Mouse (Mus musculus) spleen, adult 2 months (tissue): Measurements from ENCODE around the gene Clybl. TPM values are rescaled to one million over a fixed set of nuclear protein-coding genes. Genes with fewer than 3 reads are reported as not detected.

Experiments
- DNase-seq, 2 experiments: peaks; one replicate each; pipeline versions ENCODE4 v3.0.0 to v3.0.0-alpha.2; 2012 to 2021; ENCODE audit warnings: low spot score in 2 of 2, low read depth in 1 of 2
- H3K27ac ChIP-seq: fragments of 200-500 bp; 2 replicates; pipeline ENCODE4 v1.5.1; 2012; ENCODE audit warnings: low read length, inconsistent platforms; ENCODE audit not compliant: insufficient read depth
- H3K27me3 ChIP-seq: fragments of 200-500 bp; 2 replicates; pipeline ENCODE4 v1.6.1; 2012; ENCODE audit warnings: mild to moderate bottlenecking, moderate library complexity, low read length, inconsistent platforms; ENCODE audit not compliant: control insufficient read depth, insufficient read depth
- H3K36me3 ChIP-seq: fragments of 200-500 bp; 2 replicates; pipeline ENCODE4 v1.6.1; 2012; ENCODE audit warnings: mild to moderate bottlenecking, low read length, inconsistent platforms; ENCODE audit not compliant: control insufficient read depth, insufficient read depth
- H3K4me1 ChIP-seq: fragments of 200-500 bp; 2 replicates; pipeline ENCODE4 v1.6.1; 2011; ENCODE audit warnings: inconsistent platforms; ENCODE audit not compliant: control insufficient read depth, insufficient read depth, insufficient read length
- H3K4me3 ChIP-seq: fragments of 200-500 bp; 2 replicates; pipeline ENCODE4 v1.5.1; 2011; ENCODE audit warnings: mild to moderate bottlenecking, inconsistent platforms; ENCODE audit not compliant: insufficient read depth, insufficient read length; ENCODE audit errors: extremely low read depth
- CTCF ChIP-seq: fragments of 200-500 bp; IDR thresholded peaks from 2 replicates; pipeline ENCODE4 v1.5.1; 2011; ENCODE audit warnings: mild to moderate bottlenecking, inconsistent platforms; ENCODE audit not compliant: insufficient read depth, insufficient read length, insufficient replicate concordance; ENCODE audit errors: extremely low read depth
- POLR2A ChIP-seq: fragments of 200-500 bp; IDR thresholded peaks from 2 replicates; pipeline ENCODE4 v1.6.1; 2011; ENCODE audit warnings: low read depth, low read length, inconsistent platforms
- WGBS: fragments of 180-500 bp; shearing (Covaris S2); methylation state at CpG from one replicate; pipeline ENCODE4 v1.1.7; 2018; 5-methylcytosine and 5-hydroxymethylcytosine counted together
- polyA plus RNA-seq: library from polyadenylated mRNA; depleted of rRNA; stranded (reverse); fragments of >200 nt; gene quantifications from 2 replicates; pipeline ENCODE4 v1.2.3, GENCODE M21; 2012

Gene Clybl
- polyA plus RNA-seq, 1 experiment: 2.1 TPM

DNA sequence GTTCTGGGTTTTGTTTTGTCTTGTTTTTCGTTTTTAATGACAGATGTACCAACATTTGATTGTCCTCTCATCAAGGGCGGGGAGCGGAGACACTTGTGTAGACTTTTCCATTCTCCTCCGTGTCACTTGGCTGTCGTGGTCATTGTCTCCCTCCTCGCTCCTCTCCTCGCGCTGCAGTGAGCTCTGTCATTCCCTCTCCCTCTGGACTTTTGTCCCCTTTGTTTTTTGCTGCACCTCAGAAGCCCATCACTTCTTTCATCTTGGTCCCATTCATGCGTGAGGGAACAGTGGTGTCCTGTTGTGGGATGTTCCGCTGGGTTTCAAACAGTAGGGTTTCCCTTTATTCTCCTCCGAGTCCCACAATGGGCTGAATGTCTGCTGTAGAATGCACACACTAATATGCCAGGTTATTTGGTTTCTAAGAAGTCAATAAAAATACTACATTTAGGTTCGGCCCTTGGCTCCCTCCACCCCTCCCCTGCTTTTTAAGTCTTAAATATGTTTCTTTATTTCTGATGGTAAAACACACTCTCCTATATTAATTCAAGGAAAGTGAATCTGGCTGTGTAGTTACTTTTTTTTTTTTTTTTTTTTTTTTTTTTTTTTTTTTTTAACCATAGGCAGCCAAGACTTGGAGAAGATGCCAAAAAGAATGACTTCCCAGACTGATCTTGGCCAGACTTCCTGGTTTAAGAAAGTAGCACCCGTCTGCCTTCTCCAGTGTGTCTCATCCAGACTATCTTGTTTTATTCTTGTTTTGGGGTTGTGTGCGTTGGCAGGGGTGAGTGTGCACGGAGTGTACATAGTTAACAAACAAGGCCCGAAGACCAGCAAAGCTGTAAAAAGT is 98.2 kb downstream of the Clybl start:
- Histone ChIP-seq H3K27ac (no peak overlapping the region), H3K36me3 (no peaks in the 10 kb centered on the region), H3K27me3 (no peaks in the 10 kb centered on the region), H3K4me3 (no peak overlapping the region), H3K4me1 (no peaks in the 10 kb centered on the region)
- DNase-seq: no peak
- TF ChIP-seq POLR2A (no peak), CTCF (no peak)
- WGBS: 91% methylated on average over 16 of the region's 16 CpGs

DNA sequence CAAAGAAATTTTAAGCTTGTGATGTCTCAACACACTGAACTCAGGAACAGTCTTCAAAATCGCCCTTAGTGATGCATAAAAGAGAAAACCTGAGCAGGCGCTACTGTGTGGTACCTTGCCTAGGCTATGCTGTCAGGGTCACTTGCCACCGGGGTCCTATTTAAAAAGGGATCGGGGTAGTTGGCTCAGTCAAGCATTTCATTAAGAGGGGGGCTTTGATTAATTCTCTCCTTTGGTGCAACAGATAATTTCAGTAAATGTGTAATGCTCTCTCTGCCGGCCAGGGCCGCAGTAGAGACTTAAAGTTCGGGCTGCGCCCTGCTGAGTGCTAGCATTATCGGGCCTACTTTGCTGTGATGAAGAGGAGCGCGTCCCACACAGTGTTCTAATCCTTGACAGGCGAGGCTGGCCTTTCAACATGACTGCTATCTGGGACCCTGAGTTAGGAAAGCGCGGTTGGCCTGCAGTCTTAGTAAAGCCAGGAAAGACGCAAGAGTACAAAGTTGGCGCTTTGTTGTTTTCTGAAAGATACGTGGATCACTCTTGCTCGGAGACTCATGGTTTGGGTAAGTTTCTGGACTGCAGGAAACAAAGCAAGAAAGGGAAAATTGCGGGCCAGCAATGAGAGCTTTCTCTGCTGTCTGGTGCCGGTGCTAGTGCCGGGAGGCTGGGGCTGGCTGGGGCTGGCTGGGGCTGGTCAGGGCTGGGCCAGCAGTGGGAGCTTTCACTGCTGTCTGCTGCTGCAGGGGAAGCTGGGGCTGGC is 99.0 kb downstream of the Clybl start:
- Histone ChIP-seq H3K4me1 (no peaks in the 10 kb centered on the region), H3K27me3 (no peaks in the 10 kb centered on the region), H3K36me3 (no peaks in the 10 kb centered on the region), H3K27ac (no peak overlapping the region), H3K4me3 (no peak overlapping the region)
- no peak for DNase-seq
- 88% methylated on average over 21 of the region's 21 CpGs for WGBS
- TF ChIP-seq CTCF (no peak), POLR2A (no peak)

DNA sequence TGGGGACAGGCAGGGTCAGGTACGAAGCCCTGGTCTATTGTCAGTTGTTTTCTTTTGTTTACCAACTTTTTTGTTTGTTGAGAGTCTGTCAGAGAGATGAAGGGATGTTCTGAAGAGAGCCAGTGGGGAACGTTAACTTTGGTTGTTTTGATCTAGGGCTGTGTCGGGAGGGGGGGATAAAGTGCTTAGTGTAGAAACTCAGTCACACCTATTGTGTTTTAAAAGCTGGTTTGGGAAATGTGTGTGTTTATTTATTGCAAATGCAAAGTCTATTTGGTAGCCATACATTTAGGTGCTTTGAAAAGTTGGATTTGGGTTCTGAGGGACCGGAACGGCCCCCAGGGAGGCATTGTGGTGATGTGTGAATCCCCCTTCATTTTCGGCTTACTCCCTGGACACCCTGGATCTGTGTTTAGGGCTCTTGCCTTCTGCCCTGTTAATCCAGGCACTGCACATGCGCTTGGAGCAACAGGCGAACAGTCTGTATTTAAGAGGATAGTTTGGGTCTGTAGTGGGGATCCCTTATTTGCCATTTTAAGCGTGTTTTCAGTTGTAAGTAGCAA is 99.6 kb downstream of the Clybl start:
- DNase-seq: no peak

DNA sequence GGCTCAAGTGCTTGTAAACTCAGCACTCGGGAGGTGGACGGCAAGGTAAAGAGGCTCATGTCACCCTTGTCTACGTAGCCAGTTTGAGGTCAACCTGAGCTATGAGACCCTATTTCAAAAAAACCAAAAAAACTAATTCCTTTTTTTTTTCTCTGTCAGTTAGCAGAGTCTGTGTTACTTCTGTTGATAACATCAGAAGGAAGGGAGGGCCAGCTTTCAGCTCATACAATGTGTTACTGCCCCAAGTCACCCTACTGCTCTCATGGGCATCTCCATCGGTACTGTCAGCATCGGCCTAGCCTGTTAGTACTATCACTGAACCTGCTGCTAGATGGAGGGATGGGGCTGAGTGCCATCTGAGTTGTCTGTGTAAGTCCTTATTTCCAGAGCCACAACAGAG is 102.5 kb downstream of the Clybl start:
- H3K36me3 ChIP-seq: no peaks in the 10 kb centered on the region
- no peaks in the 10 kb centered on the region for H3K4me1 ChIP-seq
- H3K27ac ChIP-seq: no peak overlapping the region
- H3K27me3 ChIP-seq: no peaks in the 10 kb centered on the region
- no peak for DNase-seq
- no peak overlapping the region for H3K4me3 ChIP-seq
- TF ChIP-seq POLR2A (no peak), CTCF (no peak)
- 94% methylated on average over 5 of the region's 5 CpGs for WGBS

More for the DNA sequence above, 99.6 kb downstream of the Clybl start:
- Histone ChIP-seq H3K36me3 (no peaks in the 10 kb centered on the region), H3K27ac (no peak overlapping the region), H3K27me3 (no peaks in the 10 kb centered on the region), H3K4me1 (no peaks in the 10 kb centered on the region), H3K4me3 (no peak overlapping the region)
- WGBS: 88% methylated on average over 9 of the region's 9 CpGs
- TF ChIP-seq POLR2A (no peak), CTCF (no peak)

DNA sequence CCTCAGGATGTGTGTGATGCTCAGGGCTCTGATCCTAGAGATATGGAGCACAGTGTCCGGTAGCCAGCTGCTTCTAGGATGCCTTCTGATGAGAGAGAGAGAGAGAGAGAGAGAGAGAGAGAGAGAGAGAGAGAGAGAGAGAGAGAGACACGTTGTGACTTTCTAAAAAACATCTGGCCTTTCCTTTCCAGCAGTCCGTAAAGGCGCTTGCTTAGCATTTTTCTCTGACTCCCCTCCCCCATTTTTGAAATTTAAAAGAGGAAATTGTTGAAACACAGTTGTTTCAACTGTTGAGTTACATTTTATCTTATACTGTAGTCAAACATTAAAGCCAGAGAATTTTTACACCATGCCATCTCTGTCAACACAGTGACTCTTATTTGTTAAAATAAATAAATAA is 114.9 kb downstream of the Clybl start:
- H3K27ac ChIP-seq: no peak overlapping the region
- H3K4me3 ChIP-seq: no peak overlapping the region
- no peaks in the 10 kb centered on the region for H3K36me3 ChIP-seq
- DNase-seq: no peak
- H3K4me1 ChIP-seq: no peaks in the 10 kb centered on the region
- 35% methylated on average over 4 of the region's 4 CpGs for WGBS
- TF ChIP-seq CTCF (no peak), POLR2A (no peak)
- no peaks in the 10 kb centered on the region for H3K27me3 ChIP-seq

DNA sequence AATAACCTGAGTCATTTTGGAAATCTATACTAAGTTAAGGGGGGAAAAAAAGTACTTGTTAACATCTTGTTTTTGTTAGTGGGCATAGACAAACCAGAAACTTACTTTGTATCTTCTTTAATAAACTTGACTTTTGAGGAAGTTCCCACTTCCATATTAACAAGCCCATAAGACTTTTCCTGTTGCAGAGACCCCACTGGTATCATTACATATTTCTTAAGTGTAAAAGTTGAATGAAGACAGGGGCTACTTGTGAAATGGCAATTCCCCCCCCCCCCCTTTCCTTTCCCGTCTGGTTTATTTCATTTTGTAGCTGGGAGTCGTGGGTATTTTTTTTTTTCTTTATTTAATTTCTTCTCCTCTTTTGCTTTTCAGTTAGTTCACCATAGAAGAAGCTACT is 115.4 kb downstream of the Clybl start:
- WGBS: 38% methylated on average over 2 of the region's 2 CpGs
- no peaks in the 10 kb centered on the region for H3K27me3 ChIP-seq
- no peaks in the 10 kb centered on the region for H3K4me1 ChIP-seq
- H3K4me3 ChIP-seq: no peak overlapping the region
- no peaks in the 10 kb centered on the region for H3K36me3 ChIP-seq
- no peak overlapping the region for H3K27ac ChIP-seq
- DNase-seq: no peak
- TF ChIP-seq POLR2A (no peak), CTCF (no peak)
